Mouse (Mus musculus): Measurements from ENCODE around the gene Rnf113a1. TPM values are rescaled to one million over a fixed set of nuclear protein-coding genes. Genes with fewer than 3 reads are reported as not detected.
"Not testable (repeated sequence)": the region's sequence is repeated elsewhere in the genome, so short reads cannot be mapped to it uniquely, and the experiment has no call there.

Rnf113a1 gene
- polyA plus RNA-seq, 1 experiment = 9.1 TPM

GRCm38 (mm10) chrX:37163115-37163514 lies 27.9 kb upstream of the Rnf113a1 start:
- Histone ChIP-seq H3K27ac (ENCODE audit: insufficient read depth, low read length) (no peak overlapping the region), H3K9me3 (replicated peaks; ENCODE audit: control insufficient read depth, insufficient read depth, low read length, poor library complexity, severe bottlenecking) (no peaks in the 10 kb centered on the region), H3K36me3 (ENCODE audit: control insufficient read depth, insufficient read depth, low read length, poor library complexity, severe bottlenecking) (no peaks in the 10 kb centered on the region), H3K4me1 (ENCODE audit: control insufficient read depth, insufficient read depth, low read length) (no peaks in the 10 kb centered on the region), H3K9ac (ENCODE audit: low read depth, poor library complexity, severe bottlenecking) (no peak overlapping the region), H3K4me3 (ENCODE audit: low read depth, low read length) (0 out of 2 replicates have a peak overlapping the region, but pooled peaks have one; percentile 1), H3K27me3 (ENCODE audit: control insufficient read depth, insufficient read depth, low read length, poor library complexity, severe bottlenecking) (no peaks in the 10 kb centered on the region)
- TF ChIP-seq CTCF (IDR thresholded peaks at IDR 0.05; ENCODE audit: low read depth, low read length) (no peak), POLR2A (IDR thresholded peaks at IDR 0.05; ENCODE audit: insufficient read depth, low read length) (no peak), EP300 (IDR thresholded peaks at IDR 0.05; ENCODE audit: insufficient read depth, low read depth, low read length) (no peak)

- H3K9me3 ChIP-seq (replicated peaks; ENCODE audit: control insufficient read depth, insufficient read depth, low read length, poor library complexity, severe bottlenecking) = no peaks in the 10 kb centered on the region
- H3K36me3 ChIP-seq (ENCODE audit: control insufficient read depth, insufficient read depth, low read length, poor library complexity, severe bottlenecking) = no peaks in the 10 kb centered on the region
- H3K27ac ChIP-seq (ENCODE audit: insufficient read depth, low read length) = no peak overlapping the region
- H3K4me1 ChIP-seq (ENCODE audit: control insufficient read depth, insufficient read depth, low read length) = no peaks in the 10 kb centered on the region
- no peak overlapping the region for H3K9ac ChIP-seq (ENCODE audit: low read depth, poor library complexity, severe bottlenecking)
- no peak overlapping the region for H3K4me3 ChIP-seq (ENCODE audit: low read depth, low read length)
- no peaks in the 10 kb centered on the region for H3K27me3 ChIP-seq (ENCODE audit: control insufficient read depth, insufficient read depth, low read length, poor library complexity, severe bottlenecking)
- TF ChIP-seq POLR2A (IDR thresholded peaks at IDR 0.05; ENCODE audit: insufficient read depth, low read length) = no peak
- TF ChIP-seq CTCF (IDR thresholded peaks at IDR 0.05; ENCODE audit: low read depth, low read length) = peak; percentile 22
Measured at GRCm38 (mm10) chrX:37167085-37167484, 24.0 kb upstream of the Rnf113a1 start.

GRCm38 (mm10) chrX:37168742-37169141 lies 22.3 kb upstream of the Rnf113a1 start, which contains the start of gene Akap14:
Akap14 (minus strand) TSS chrX:37168842.
- Histone ChIP-seq H3K9ac (ENCODE audit: low read depth, poor library complexity, severe bottlenecking) (no peak within 1 kb of the TSS), H3K4me1 (ENCODE audit: control insufficient read depth, insufficient read depth, low read length) (no peaks in the 10 kb centered on the region), H3K9me3 (replicated peaks; ENCODE audit: control insufficient read depth, insufficient read depth, low read length, poor library complexity, severe bottlenecking) (no peaks in the 10 kb centered on the region), H3K27me3 (ENCODE audit: control insufficient read depth, insufficient read depth, low read length, poor library complexity, severe bottlenecking) (no peaks in the 10 kb centered on the region), H3K27ac (ENCODE audit: insufficient read depth, low read length) (no peak within 1 kb of the TSS), H3K36me3 (ENCODE audit: control insufficient read depth, insufficient read depth, low read length, poor library complexity, severe bottlenecking) (no peaks in the 10 kb centered on the region), H3K4me3 (ENCODE audit: low read depth, low read length) (no peak within 1 kb of the TSS)
- TF ChIP-seq EP300 (IDR thresholded peaks at IDR 0.05; ENCODE audit: insufficient read depth, low read depth, low read length) (no peak), POLR2A (IDR thresholded peaks at IDR 0.05; ENCODE audit: insufficient read depth, low read length) (no peak), CTCF (IDR thresholded peaks at IDR 0.05; ENCODE audit: low read depth, low read length) (no peak)

- not testable (repeated sequence) for H3K36me3 ChIP-seq (ENCODE audit: control insufficient read depth, insufficient read depth, low read length, poor library complexity, severe bottlenecking); H3K27ac ChIP-seq (ENCODE audit: insufficient read depth, low read length); H3K4me1 ChIP-seq (ENCODE audit: control insufficient read depth, insufficient read depth, low read length); H3K9me3 ChIP-seq (replicated peaks; ENCODE audit: control insufficient read depth, insufficient read depth, low read length, poor library complexity, severe bottlenecking); H3K4me3 ChIP-seq (ENCODE audit: low read depth, low read length); H3K27me3 ChIP-seq (ENCODE audit: control insufficient read depth, insufficient read depth, low read length, poor library complexity, severe bottlenecking); H3K9ac ChIP-seq (ENCODE audit: low read depth, poor library complexity, severe bottlenecking)
Measured at GRCm38 (mm10) chrX:37184401-37184800, 6.6 kb upstream of the Rnf113a1 start.

GRCm38 (mm10) chrX:37190755-37191104 lies 315 bp upstream of the Rnf113a1 start:
- no peaks in the 10 kb centered on the region for H3K4me1 ChIP-seq (ENCODE audit: control insufficient read depth, insufficient read depth, low read length)
- TF ChIP-seq EP300 (IDR thresholded peaks at IDR 0.05; ENCODE audit: insufficient read depth, low read depth, low read length) = no peak
- no peak for TF ChIP-seq CTCF (IDR thresholded peaks at IDR 0.05; ENCODE audit: low read depth, low read length)
- TF ChIP-seq POLR2A (IDR thresholded peaks at IDR 0.05; ENCODE audit: insufficient read depth, low read length) = no peak
- no peaks in the 10 kb centered on the region for H3K9me3 ChIP-seq (replicated peaks; ENCODE audit: control insufficient read depth, insufficient read depth, low read length, poor library complexity, severe bottlenecking)
- no peaks in the 10 kb centered on the region for H3K36me3 ChIP-seq (ENCODE audit: control insufficient read depth, insufficient read depth, low read length, poor library complexity, severe bottlenecking)
- H3K9ac ChIP-seq (ENCODE audit: low read depth, poor library complexity, severe bottlenecking) = peak overlapping the region; percentile 30
- H3K27me3 ChIP-seq (ENCODE audit: control insufficient read depth, insufficient read depth, low read length, poor library complexity, severe bottlenecking) = no peaks in the 10 kb centered on the region
- no peak overlapping the region for H3K27ac ChIP-seq (ENCODE audit: insufficient read depth, low read length)
- peak overlapping the region; percentile 85 for H3K4me3 ChIP-seq (ENCODE audit: low read depth, low read length)

- Histone ChIP-seq H3K27ac (ENCODE audit: insufficient read depth, low read length) (no peak overlapping the region), H3K27me3 (ENCODE audit: control insufficient read depth, insufficient read depth, low read length, poor library complexity, severe bottlenecking) (no peaks in the 10 kb centered on the region), H3K4me1 (ENCODE audit: control insufficient read depth, insufficient read depth, low read length) (no peaks in the 10 kb centered on the region), H3K4me3 (ENCODE audit: low read depth, low read length) (peak overlapping the region; percentile 74), H3K9ac (ENCODE audit: low read depth, poor library complexity, severe bottlenecking) (peak overlapping the region; percentile 70), H3K9me3 (replicated peaks; ENCODE audit: control insufficient read depth, insufficient read depth, low read length, poor library complexity, severe bottlenecking) (no peaks in the 10 kb centered on the region), H3K36me3 (ENCODE audit: control insufficient read depth, insufficient read depth, low read length, poor library complexity, severe bottlenecking) (no peaks in the 10 kb centered on the region)
- TF ChIP-seq POLR2A (IDR thresholded peaks at IDR 0.05; ENCODE audit: insufficient read depth, low read length) (no peak), EP300 (IDR thresholded peaks at IDR 0.05; ENCODE audit: insufficient read depth, low read depth, low read length) (no peak), CTCF (IDR thresholded peaks at IDR 0.05; ENCODE audit: low read depth, low read length) (no peak)
Measured at GRCm38 (mm10) chrX:37191744-37192379, 817 bp downstream of the Rnf113a1 start.

All from ES-Bruce4 (cell line).